Mouse (Mus musculus) liver, embryonic 14.5 days (tissue): Measurements from ENCODE around the gene Dock2. TPM values are rescaled to one million over a fixed set of nuclear protein-coding genes. Genes with fewer than 3 reads are reported as not detected.

Experiments
- ATAC-seq: fragments of 200-750 bp; cut with Nextera tagmentation; 2 replicates; pipeline ENCODE4 v1.8.0; 2017; ENCODE audit warnings: moderate number of reproducible peaks, mild to moderate bottlenecking, moderate library complexity; ENCODE audit not compliant: insufficient read depth
- DNase-seq, 3 experiments: peaks; one replicate each; pipeline ENCODE4 v3.0.0-alpha.2; 2012 to 2013; ENCODE audit warnings: low read depth in 3 of 3, low spot score in 3 of 3
- H3K27ac ChIP-seq: fragments of 300-500 bp; sonication (generic); 2 replicates; pipeline ENCODE4 v1.5.1; 2014; ENCODE audit warnings: moderate library complexity, mild to moderate bottlenecking, control low read depth, inconsistent platforms
- H3K27me3 ChIP-seq: fragments of 300-500 bp; sonication (generic); 2 replicates; pipeline ENCODE4 v1.6.1; 2014; ENCODE audit warnings: mild to moderate bottlenecking, low read length, moderate library complexity; ENCODE audit not compliant: control insufficient read depth, insufficient read depth
- H3K36me3 ChIP-seq: fragments of 300-500 bp; sonication (generic); replicated peaks from 2 replicates; pipeline ENCODE4 v1.6.1; 2014; ENCODE audit warnings: low read depth; ENCODE audit not compliant: control insufficient read depth, insufficient read depth
- H3K4me1 ChIP-seq, 2 experiments: fragments of 200-500 bp in 1 of 2; fragments of 300-500 bp in 1 of 2; sonication (generic) in 1 of 2; replicated peaks; 2 replicates each; pipeline ENCODE4 v1.6.1; 2012 to 2014; ENCODE audit warnings: antibody characterized with exemption in 1 of 2, inconsistent platforms in 1 of 2, low read length in 1 of 2; ENCODE audit not compliant: control insufficient read depth in 2 of 2, insufficient read depth in 2 of 2
- H3K4me2 ChIP-seq: fragments of 300-500 bp; sonication (generic); 2 replicates; pipeline ENCODE4 v1.6.1; 2014; ENCODE audit warnings: low read depth, mild to moderate bottlenecking, control low read depth, moderate library complexity
- H3K4me3 ChIP-seq, 2 experiments: fragments of 200-500 bp in 1 of 2; fragments of 300-500 bp in 1 of 2; sonication (generic) in 1 of 2; 2 replicates each; pipeline ENCODE4 v1.5.1; 2012 to 2014; ENCODE audit warnings: low read depth in 2 of 2, low read length in 2 of 2, mild to moderate bottlenecking in 2 of 2, control low read depth in 1 of 2, inconsistent platforms in 1 of 2, moderate library complexity in 1 of 2; ENCODE audit not compliant: insufficient read depth in 1 of 2
- H3K9ac ChIP-seq: fragments of 300-500 bp; sonication (generic); replicated peaks from 2 replicates; pipeline ENCODE4 v1.6.1; 2014; ENCODE audit warnings: mild to moderate bottlenecking, control low read depth, moderate library complexity
- H3K9me3 ChIP-seq: fragments of 300-500 bp; sonication (generic); 2 replicates; pipeline ENCODE4 v1.6.1; 2016; ENCODE audit warnings: low read length, mixed read lengths; ENCODE audit not compliant: control insufficient read depth
- CTCF ChIP-seq: IDR thresholded peaks from 2 replicates; pipeline ENCODE4 v1.5.1; 2016; ENCODE audit warnings: antibody characterized with exemption, low read depth, control low read depth
- EP300 ChIP-seq: IDR thresholded peaks from 2 replicates; pipeline ENCODE4 v1.6.1; 2016; ENCODE audit warnings: antibody characterized with exemption, low read depth
- WGBS: fragments of 180-500 bp; shearing (Covaris S2); extraction: QIAGEN DNeasy Blood & Tissue Kit; methylation state at CpG from one replicate; pipeline ENCODE4 v1.1.7; 2014; ENCODE audit not compliant: insufficient replicate concordance; 5-methylcytosine and 5-hydroxymethylcytosine counted together
- polyA plus RNA-seq, 2 experiments: library from polyadenylated mRNA; depleted of rRNA in 1 of 2; stranded (reverse) in 1 of 2; unstranded in 1 of 2; fragments of >200 nt; fragmentation: Nextera tagmentation in 1 of 2; extraction: Ambion mirVana in 1 of 2; gene quantifications; 2 replicates each; pipeline versions ENCODE4 v1.2.1 to v1.2.3; 2012 to 2014

Dock2 gene
- polyA plus RNA-seq, 2 experiments: 2.1 to 2.6 TPM

- DNase-seq: no peak
- Histone ChIP-seq H3K9me3 (no peaks in the 10 kb centered on the region), H3K9ac (no peak overlapping the region), H3K4me2 (no peak overlapping the region), H3K4me1 (no peaks in the 10 kb centered on the region), H3K27me3 (no peaks in the 10 kb centered on the region), H3K36me3 (no peaks in the 10 kb centered on the region), H3K27ac (no peak overlapping the region), H3K4me3 (no peak overlapping the region)
- no peak for ATAC-seq
- TF ChIP-seq EP300 (no peak), CTCF (no peak)
- 83% methylated on average over 8 of the region's 8 CpGs for WGBS
Observed at GRCm38 (mm10) chr11:34323664-34324063, 460.0 kb downstream of the Dock2 start.

GRCm38 (mm10) chr11:34319282-34319681 lies 464.4 kb downstream of the Dock2 start:
- Histone ChIP-seq H3K4me1 (no peaks in the 10 kb centered on the region), H3K4me2 (no peak overlapping the region), H3K9ac (no peak overlapping the region), H3K4me3 (no peak overlapping the region), H3K27ac (no peak overlapping the region), H3K36me3 (no peaks in the 10 kb centered on the region), H3K27me3 (no peaks in the 10 kb centered on the region), H3K9me3 (no peaks in the 10 kb centered on the region)
- ATAC-seq (no peak), DNase-seq (no peak)
- TF ChIP-seq CTCF (no peak), EP300 (no peak)
- 77% methylated on average over 1 of the region's 1 CpGs for WGBS

GRCm38 (mm10) chr11:34317001-34317400 lies 466.7 kb downstream of the Dock2 start:
- no peak for DNase-seq
- Histone ChIP-seq H3K9me3 (no peaks in the 10 kb centered on the region), H3K27me3 (no peaks in the 10 kb centered on the region), H3K27ac (no peak overlapping the region), H3K4me3 (no peak overlapping the region), H3K9ac (no peak overlapping the region), H3K4me2 (no peak overlapping the region), H3K4me1 (peaks cover 0 to 8% of the 10 kb centered on the region in 2 experiments; a peak in 2 of 4 replicates), H3K36me3 (no peaks in the 10 kb centered on the region)
- TF ChIP-seq CTCF (no peak), EP300 (no peak)
- no peak for ATAC-seq
- 81% methylated on average over 8 of the region's 8 CpGs for WGBS

GRCm38 (mm10) chr11:34316176-34316575 lies 467.5 kb downstream of the Dock2 start:
- H3K4me3 ChIP-seq: no peak overlapping the region
- TF ChIP-seq CTCF: no peak
- no peak for TF ChIP-seq EP300
- H3K4me2 ChIP-seq: no peak overlapping the region
- H3K4me1 ChIP-seq: peaks cover 0 to 10% of the 10 kb centered on the region in 2 experiments; a peak in 2 of 4 replicates
- no peak for DNase-seq
- no peaks in the 10 kb centered on the region for H3K9me3 ChIP-seq
- WGBS: 73% methylated on average over 10 of the region's 10 CpGs
- H3K36me3 ChIP-seq: no peaks in the 10 kb centered on the region
- H3K27ac ChIP-seq: no peak overlapping the region
- H3K27me3 ChIP-seq: no peaks in the 10 kb centered on the region; the same call in 1 of the 2 replicates
- ATAC-seq: no peak
- H3K9ac ChIP-seq: no peak overlapping the region

- no peak overlapping the region for H3K9ac ChIP-seq
- no peak for TF ChIP-seq EP300
- no peak for TF ChIP-seq CTCF
- H3K36me3 ChIP-seq: no peaks in the 10 kb centered on the region
- ATAC-seq (no peak), DNase-seq (no peak)
- H3K4me3 ChIP-seq: no peak overlapping the region
- no peak overlapping the region for H3K4me2 ChIP-seq
- H3K27me3 ChIP-seq: no peaks in the 10 kb centered on the region; the same call in 1 of the 2 replicates
- H3K9me3 ChIP-seq: no peaks in the 10 kb centered on the region
- no peak overlapping the region for H3K27ac ChIP-seq
- 40% methylated on average over 5 of the region's 5 CpGs for WGBS
- H3K4me1 ChIP-seq: peaks cover 0 to 10% of the 10 kb centered on the region in 2 experiments; a peak in 2 of 4 replicates
Observed at GRCm38 (mm10) chr11:34315383-34315782, 468.3 kb downstream of the Dock2 start.
